ENCODE assay signal across 17 mouse cellular contexts in genomic region chr4:155008075-155008474, GRCm38 (mm10). TPM values are rescaled to one million over a fixed set of nuclear protein-coding genes. Genes with fewer than 3 reads are reported as not detected.
"Had no signal": no experiment of that assay in that cellular context is flagged by ENCODE, and none has a peak within 500 bp of the region (broad histone marks: within the 10 kb centered on the region; RNA-seq: fewer than 3 reads in every experiment).

No protein-coding gene starts in this region.

- DNase-seq: lung, adult 2 months; lung, postnatal 14 days; lung, postnatal 36 days; right cerebral cortex, postnatal 14 days; thymus, adult 2 months; thymus, postnatal 25 days; thymus, postnatal 4 days had no signal

- H3K27ac ChIP-seq: lung, embryonic 15.5 days; macrophage; midbrain, embryonic 13.5 days; midbrain, embryonic 15.5 days; neural tube, embryonic 12.5 days; stomach, embryonic 15.5 days; stomach, postnatal 0 days had no signal

- H3K4me1 ChIP-seq: lung, embryonic 15.5 days; midbrain, embryonic 15.5 days; neural tube, embryonic 12.5 days; stomach, embryonic 15.5 days had no signal

- H3K9me3 ChIP-seq: lung, embryonic 15.5 days; megakaryocyte, embryonic 14.5 days; midbrain, embryonic 13.5 days; midbrain, embryonic 15.5 days; neural tube, embryonic 12.5 days; stomach, embryonic 15.5 days had no signal

- H3K9ac ChIP-seq: lung, embryonic 15.5 days; midbrain, embryonic 13.5 days; midbrain, embryonic 15.5 days; neural tube, embryonic 12.5 days; stomach, embryonic 15.5 days had no signal

- ATAC-seq: lung, postnatal 0 days; midbrain, embryonic 13.5 days; midbrain, embryonic 15.5 days had no signal

- H3K4me2 ChIP-seq: lung, embryonic 15.5 days; midbrain, embryonic 11.5 days; midbrain, embryonic 13.5 days; midbrain, embryonic 15.5 days; neural tube, embryonic 12.5 days; stomach, embryonic 15.5 days had no signal

- H3K27me3 ChIP-seq: lung, embryonic 15.5 days; midbrain, embryonic 13.5 days; midbrain, embryonic 15.5 days; stomach, embryonic 15.5 days had no signal

- H3K36me3 ChIP-seq: lung, embryonic 15.5 days; midbrain, embryonic 13.5 days; midbrain, embryonic 15.5 days; neural tube, embryonic 12.5 days; stomach, embryonic 15.5 days had no signal

- H3K4me3 ChIP-seq: lung, embryonic 15.5 days; megakaryocyte, embryonic 14.5 days; midbrain, embryonic 13.5 days; midbrain, embryonic 15.5 days; neural tube, embryonic 12.5 days; stomach, embryonic 15.5 days had no signal

RNA-seq across cellular contexts. Expression of gene Hes5, which starts 47.4 kb away (rescaled TPM):
- polyA plus RNA-seq: lung, adult 2 months; macrophage had no signal

RNA-seq across cellular contexts. Expression of gene Plch2, which starts 48.5 kb away (rescaled TPM):
- polyA plus RNA-seq: macrophage had no signal
